Mouse (Mus musculus): ENCODE measurements around the gene Hcst. TPM values are rescaled to one million over a fixed set of nuclear protein-coding genes. Genes with fewer than 3 reads are reported as not detected.
A peak's percentile ranks its signal among the peaks of the same experiment; 100 is the strongest.

Hcst gene
- polyA plus RNA-seq (2015; fragmentation: Nextera tagmentation; extraction: Ambion mirVana), result not detected in 2 replicates

DNA sequence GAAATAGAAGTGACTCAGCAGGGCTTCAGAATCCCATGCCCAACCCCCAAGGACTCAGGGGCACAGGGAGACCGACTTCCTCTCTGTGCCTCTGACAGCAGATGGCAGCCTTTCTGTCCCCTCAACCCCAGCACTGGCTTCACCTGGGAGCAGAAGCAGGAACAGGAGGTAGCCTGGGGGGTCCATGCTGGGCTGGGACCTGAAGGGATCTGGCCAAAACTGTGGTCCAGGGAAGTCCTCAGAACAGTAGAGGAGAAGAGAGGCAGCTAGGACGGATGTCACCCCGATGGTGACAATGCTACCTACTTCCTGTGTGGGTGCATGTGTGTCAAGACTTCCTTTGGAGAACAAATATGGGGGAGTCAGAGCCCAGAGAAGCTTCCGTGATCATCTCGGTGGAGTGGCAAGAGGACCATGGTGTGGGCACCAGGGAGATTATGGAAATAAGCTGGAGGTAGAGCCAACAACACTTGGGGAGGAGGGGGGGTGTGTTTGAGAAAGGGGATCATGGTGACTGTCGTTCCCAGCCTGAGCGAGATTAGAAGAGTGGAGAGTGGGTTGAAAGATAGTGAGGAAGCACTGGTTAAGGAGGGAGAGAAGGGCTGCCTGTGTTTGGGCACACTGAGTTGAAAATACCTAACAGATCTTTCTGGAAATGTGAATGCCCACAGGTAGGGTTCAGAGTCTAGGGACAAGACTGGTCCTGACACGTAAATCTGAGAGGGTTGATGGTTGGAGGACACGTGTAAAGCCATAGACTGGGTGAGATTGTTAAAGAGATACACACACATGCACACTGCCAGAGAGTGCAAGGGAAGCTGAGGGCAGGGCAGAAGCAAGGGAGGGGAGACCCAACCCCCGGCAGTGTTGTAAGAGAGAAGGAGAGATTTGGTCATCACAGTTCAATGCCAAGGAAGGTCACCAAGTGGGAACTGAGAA is at the start of gene Hcst:
Gene Hcst, minus strand, starts transcription at position 294 of the 939 bp plus-strand sequence.
- WGBS, result 76% methylated on average over 10 of the region's 10 CpGs

DNA sequence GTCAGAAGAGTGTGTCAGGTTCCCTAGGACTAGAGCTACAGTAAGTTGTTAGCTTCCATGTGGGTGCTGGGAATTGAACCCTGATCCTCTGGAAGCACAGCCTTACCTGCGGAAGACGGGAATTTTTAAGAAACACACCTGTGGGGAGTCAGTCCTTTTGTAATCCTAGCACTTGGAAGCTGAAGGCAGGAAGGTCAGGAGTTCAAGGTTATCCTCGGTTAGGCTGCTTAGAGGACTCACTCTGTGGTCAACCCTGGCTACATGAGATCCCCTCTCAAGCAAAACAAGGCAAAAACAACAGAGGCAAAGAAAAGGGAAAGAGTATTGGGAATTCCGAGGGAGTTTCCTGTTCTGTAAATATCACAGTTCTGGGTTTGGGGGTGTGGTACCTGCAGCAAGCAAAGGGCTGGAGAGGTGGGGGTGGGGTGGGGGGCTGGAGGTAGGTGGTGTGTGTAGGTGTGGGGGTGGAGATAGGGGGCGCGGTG is 45.2 kb upstream of the Hcst start:
- ATAC-seq, result no peak
- Histone ChIP-seq H3K27ac (ENCODE audit: low read length) (no peak overlapping the region), H3K27me3 (ENCODE audit: control insufficient read depth, insufficient read depth, low read depth, low read length) (peaks cover 71% of the 10 kb centered on the region), H3K4me3 (ENCODE audit: low read depth, low read length) (no peak overlapping the region), H3K36me3 (ENCODE audit: control insufficient read depth, insufficient read depth, low read length) (no peaks in the 10 kb centered on the region), H3K4me2 (ENCODE audit: low read length) (no peak overlapping the region), H3K9ac (ENCODE audit: low read depth, low read length) (no peak overlapping the region), H3K4me1 (ENCODE audit: control insufficient read depth, insufficient read depth, low read length) (no peaks in the 10 kb centered on the region), H3K9me3 (replicated peaks; ENCODE audit: control insufficient read depth, low read length, poor library complexity, severe bottlenecking) (no peaks in the 10 kb centered on the region)
- 13% methylated on average over 6 of the region's 6 CpGs for WGBS

More for the DNA sequence above, at the start of gene Hcst:
- H3K4me3 ChIP-seq (ENCODE audit: low read depth, low read length), result no peak within 1 kb of the TSS
- H3K4me1 ChIP-seq (ENCODE audit: control insufficient read depth, insufficient read depth, low read length), result peaks cover 17% of the 10 kb centered on the region; the same call in 1 of the 2 replicates
- H3K27ac ChIP-seq (ENCODE audit: low read length), result no peak within 1 kb of the TSS
- ATAC-seq, result no peak
- H3K9me3 ChIP-seq (replicated peaks; ENCODE audit: control insufficient read depth, low read length, poor library complexity, severe bottlenecking), result peaks cover 5% of the 10 kb centered on the region; the same call in 1 of the 2 replicates
- no peak within 1 kb of the TSS for H3K4me2 ChIP-seq (ENCODE audit: low read length)
- H3K9ac ChIP-seq (ENCODE audit: low read depth, low read length), result no peak within 1 kb of the TSS
- no peaks in the 10 kb centered on the region for H3K36me3 ChIP-seq (ENCODE audit: control insufficient read depth, insufficient read depth, low read length)
- no peaks in the 10 kb centered on the region for H3K27me3 ChIP-seq (ENCODE audit: control insufficient read depth, insufficient read depth, low read depth, low read length)

DNA sequence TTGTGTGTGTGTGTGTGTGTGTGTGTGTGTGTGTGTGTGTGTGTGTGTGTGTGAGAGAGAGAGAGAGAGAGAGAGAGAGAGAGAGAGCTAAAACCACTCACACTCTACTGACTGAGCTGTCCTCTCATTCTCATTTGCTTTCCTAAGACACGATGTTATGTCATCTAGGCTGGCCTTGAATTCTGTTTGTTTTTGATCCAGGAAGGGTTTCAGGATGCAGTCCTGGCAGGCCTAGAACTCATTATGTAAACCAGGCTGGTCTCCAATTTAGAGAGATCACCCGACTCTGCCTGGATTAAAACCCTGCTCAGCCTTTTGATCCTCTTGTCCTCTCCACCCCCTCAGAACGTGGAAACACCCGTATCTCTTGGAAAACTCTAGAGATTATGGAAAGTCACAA is 44.3 kb upstream of the Hcst start:
- Histone ChIP-seq H3K27ac (ENCODE audit: low read length) (no peak overlapping the region), H3K4me1 (ENCODE audit: control insufficient read depth, insufficient read depth, low read length) (no peaks in the 10 kb centered on the region), H3K4me2 (ENCODE audit: low read length) (no peak overlapping the region), H3K27me3 (ENCODE audit: control insufficient read depth, insufficient read depth, low read depth, low read length) (peaks cover 77% of the 10 kb centered on the region), H3K36me3 (ENCODE audit: control insufficient read depth, insufficient read depth, low read length) (no peaks in the 10 kb centered on the region), H3K9ac (ENCODE audit: low read depth, low read length) (no peak overlapping the region), H3K9me3 (replicated peaks; ENCODE audit: control insufficient read depth, low read length, poor library complexity, severe bottlenecking) (no peaks in the 10 kb centered on the region), H3K4me3 (ENCODE audit: low read depth, low read length) (no peak overlapping the region)
- WGBS, result 10% methylated on average over 4 of the region's 4 CpGs
- ATAC-seq, result no peak

DNA sequence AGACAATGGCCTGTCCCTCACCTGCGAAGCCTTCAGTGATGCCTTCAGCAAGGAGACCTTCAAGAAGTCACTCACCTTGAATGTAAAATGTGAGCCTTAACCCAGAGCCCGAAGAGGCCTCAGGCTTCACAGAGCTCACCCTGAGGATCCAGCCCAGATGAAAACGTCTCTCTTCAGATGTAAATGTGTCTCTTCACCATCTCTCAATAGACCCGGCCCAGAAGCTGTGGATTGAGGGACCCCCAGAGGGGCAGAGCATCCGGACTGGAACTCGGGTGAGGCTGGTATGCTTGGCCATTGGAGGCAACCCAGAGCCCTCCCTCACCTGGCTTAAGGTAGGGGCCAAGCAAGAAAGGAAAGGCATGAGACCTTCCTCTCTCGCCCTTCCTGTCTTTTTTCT is 43.9 kb upstream of the Hcst start:
- Histone ChIP-seq H3K36me3 (ENCODE audit: control insufficient read depth, insufficient read depth, low read length) (no peaks in the 10 kb centered on the region), H3K9ac (ENCODE audit: low read depth, low read length) (no peak overlapping the region), H3K27ac (ENCODE audit: low read length) (no peak overlapping the region), H3K27me3 (ENCODE audit: control insufficient read depth, insufficient read depth, low read depth, low read length) (peaks cover 77% of the 10 kb centered on the region), H3K9me3 (replicated peaks; ENCODE audit: control insufficient read depth, low read length, poor library complexity, severe bottlenecking) (no peaks in the 10 kb centered on the region), H3K4me2 (ENCODE audit: low read length) (no peak overlapping the region), H3K4me3 (ENCODE audit: low read depth, low read length) (no peak overlapping the region), H3K4me1 (ENCODE audit: control insufficient read depth, insufficient read depth, low read length) (no peaks in the 10 kb centered on the region)
- 29% methylated on average over 7 of the region's 7 CpGs for WGBS
- no peak for ATAC-seq

DNA sequence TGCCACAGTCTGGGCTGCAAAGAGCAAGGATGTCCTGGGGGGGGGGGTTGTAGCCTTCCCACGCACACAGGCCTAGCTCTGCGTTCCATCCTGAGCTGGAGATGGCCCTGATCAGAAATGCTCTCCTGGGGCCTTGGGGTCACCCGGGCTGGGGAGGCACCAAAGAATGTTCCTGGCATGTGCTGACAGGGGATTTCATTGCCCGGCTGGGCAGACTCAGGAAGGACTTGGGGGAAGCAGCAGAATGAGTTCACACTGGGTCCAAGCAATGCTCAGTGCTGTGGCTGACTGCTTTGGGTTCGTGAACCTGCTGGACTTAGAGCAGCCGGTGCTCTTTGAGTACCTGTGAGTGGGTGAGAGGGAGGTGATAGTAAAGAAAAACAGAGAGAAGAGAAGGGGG is 39.8 kb upstream of the Hcst start:
- Histone ChIP-seq H3K4me2 (ENCODE audit: low read length) (no peak overlapping the region), H3K27me3 (ENCODE audit: control insufficient read depth, insufficient read depth, low read depth, low read length) (peaks cover 71% of the 10 kb centered on the region), H3K4me1 (ENCODE audit: control insufficient read depth, insufficient read depth, low read length) (peaks cover 19% of the 10 kb centered on the region), H3K4me3 (ENCODE audit: low read depth, low read length) (no peak overlapping the region), H3K9ac (ENCODE audit: low read depth, low read length) (no peak overlapping the region), H3K9me3 (replicated peaks; ENCODE audit: control insufficient read depth, low read length, poor library complexity, severe bottlenecking) (no peaks in the 10 kb centered on the region), H3K27ac (ENCODE audit: low read length) (no peak overlapping the region), H3K36me3 (ENCODE audit: control insufficient read depth, insufficient read depth, low read length) (no peaks in the 10 kb centered on the region)
- 36% methylated on average over 6 of the region's 6 CpGs for WGBS
- no peak for ATAC-seq

DNA sequence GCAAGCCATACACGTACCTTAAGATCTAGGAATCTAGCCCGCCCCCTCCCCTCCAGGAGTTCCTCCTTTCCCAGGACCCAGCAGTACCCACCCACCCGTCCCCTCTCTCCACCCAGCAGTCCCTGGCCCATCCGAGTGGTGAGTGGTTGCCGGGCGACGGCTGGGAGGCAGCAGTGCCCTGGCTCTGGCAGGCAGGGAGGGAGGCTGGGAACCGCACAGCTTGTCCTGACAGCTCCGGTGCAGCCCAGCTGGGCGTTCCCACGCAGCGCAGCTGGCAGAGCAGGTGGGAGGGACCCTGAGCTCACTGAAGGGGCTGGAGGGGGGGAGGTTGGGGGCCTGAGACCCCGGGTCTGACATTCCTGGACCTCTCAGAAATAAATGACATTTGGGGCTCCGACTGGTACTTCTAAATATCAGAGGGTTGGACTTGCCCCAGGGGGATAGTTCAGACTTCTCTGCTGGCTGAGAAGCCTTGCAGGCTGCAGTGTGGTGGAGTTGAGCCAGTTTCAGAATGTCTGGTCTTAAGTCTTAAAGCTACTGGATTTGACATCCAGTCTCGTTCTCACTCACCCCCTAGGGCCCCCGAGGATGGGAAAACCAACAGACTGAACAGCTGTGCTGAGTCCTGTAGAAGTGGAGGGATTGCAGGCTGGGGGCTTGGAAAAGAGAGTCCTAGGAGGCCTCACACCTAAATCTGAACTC is 38.1 kb upstream of the Hcst start, which contains the start of the genes Kirrel2 and Nphs1:
Gene Kirrel2, minus strand, starts transcription at position 62 of the 702 bp plus-strand sequence.
Gene Nphs1, plus strand, starts transcription at position 687 of the 702 bp plus-strand sequence.
- ATAC-seq, result peak; percentile 80
- Histone ChIP-seq H3K9me3 (replicated peaks; ENCODE audit: control insufficient read depth, low read length, poor library complexity, severe bottlenecking) (no peaks in the 10 kb centered on the region), H3K36me3 (ENCODE audit: control insufficient read depth, insufficient read depth, low read length) (no peaks in the 10 kb centered on the region), H3K27me3 (ENCODE audit: control insufficient read depth, insufficient read depth, low read depth, low read length) (peaks cover 71% of the 10 kb centered on the region), H3K27ac (ENCODE audit: low read length) (no peak within 1 kb of the TSS), H3K9ac (ENCODE audit: low read depth, low read length) (peak within 1 kb of the TSS; percentile 31; the same call in 1 of the 2 replicates), H3K4me2 (ENCODE audit: low read length) (peak within 1 kb of the TSS; percentile 59), H3K4me1 (ENCODE audit: control insufficient read depth, insufficient read depth, low read length) (peaks cover 27% of the 10 kb centered on the region), H3K4me3 (ENCODE audit: low read depth, low read length) (peak within 1 kb of the TSS; percentile 28)
- 2% methylated on average over 16 of the region's 16 CpGs for WGBS

DNA sequence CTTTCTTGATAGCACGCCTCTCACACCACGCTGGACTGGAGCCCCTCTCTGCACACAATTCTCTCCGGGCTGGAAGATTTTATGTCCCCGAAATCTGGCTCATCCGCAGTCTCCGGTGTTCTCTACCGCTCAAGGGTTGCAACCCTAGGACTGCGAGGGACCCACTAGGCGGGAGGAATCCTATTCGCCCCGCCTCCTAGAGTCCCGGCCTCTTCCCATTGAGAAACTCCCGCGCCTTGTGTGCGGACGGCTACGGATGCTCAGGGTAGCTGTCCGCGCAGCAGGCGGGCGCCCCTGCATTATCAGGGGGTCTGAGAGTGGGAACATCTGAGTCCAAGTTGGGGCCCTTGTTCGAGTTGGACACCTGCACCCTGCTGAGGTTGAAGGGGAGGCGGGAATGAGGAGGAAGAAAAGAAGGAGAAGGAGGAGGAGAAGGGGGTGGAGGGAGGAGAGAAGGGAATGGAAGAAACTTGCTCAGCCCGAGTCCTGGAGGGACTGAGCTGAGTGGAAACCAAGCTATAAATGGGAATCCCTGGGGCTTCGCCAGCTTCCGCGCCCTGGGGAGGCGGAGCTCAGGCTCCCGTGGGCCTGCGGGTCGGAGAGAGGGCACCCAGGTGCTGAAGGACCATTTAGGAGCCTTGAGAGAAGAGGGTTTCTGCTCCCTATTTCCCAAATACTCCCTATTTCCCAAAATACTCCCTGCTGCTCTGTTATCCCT is 37.4 kb upstream of the Hcst start:
- Histone ChIP-seq H3K27me3 (ENCODE audit: control insufficient read depth, insufficient read depth, low read depth, low read length) (peaks cover 70% of the 10 kb centered on the region), H3K36me3 (ENCODE audit: control insufficient read depth, insufficient read depth, low read length) (no peaks in the 10 kb centered on the region), H3K9ac (ENCODE audit: low read depth, low read length) (peak overlapping the region; percentile 31; the same call in 1 of the 2 replicates), H3K9me3 (replicated peaks; ENCODE audit: control insufficient read depth, low read length, poor library complexity, severe bottlenecking) (no peaks in the 10 kb centered on the region), H3K4me1 (ENCODE audit: control insufficient read depth, insufficient read depth, low read length) (peaks cover 27% of the 10 kb centered on the region), H3K4me3 (ENCODE audit: low read depth, low read length) (peak overlapping the region; percentile 28), H3K27ac (ENCODE audit: low read length) (no peak overlapping the region), H3K4me2 (ENCODE audit: low read length) (peak overlapping the region; percentile 59)
- under 1% methylated on average over 31 of the region's 31 CpGs for WGBS
- ATAC-seq, result 0 out of 2 replicates have a peak, but pooled peaks have one; percentile 18

DNA sequence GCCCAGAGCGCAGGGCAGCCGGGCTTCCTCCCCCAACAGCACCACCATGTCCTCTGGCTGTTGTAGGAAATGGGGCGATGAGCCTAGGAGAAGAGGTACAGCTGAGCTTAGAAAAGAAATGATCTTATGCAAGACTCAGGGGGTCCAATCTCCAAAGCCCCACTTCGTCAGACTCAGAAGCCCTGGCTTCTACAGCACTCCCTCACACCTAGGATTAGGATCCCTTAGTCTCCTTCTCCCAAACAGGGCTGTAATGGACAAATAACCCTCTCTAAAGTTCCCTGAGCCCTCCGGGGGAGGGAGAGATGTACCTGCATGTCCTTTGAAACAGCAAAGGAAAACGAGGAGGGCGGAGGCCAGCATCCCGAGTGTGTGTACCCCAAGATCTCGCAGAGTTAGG is 36.8 kb upstream of the Hcst start:
- peak overlapping the region; percentile 28; the same call in 1 of the 2 replicates for H3K4me3 ChIP-seq (ENCODE audit: low read depth, low read length)
- no peak overlapping the region for H3K27ac ChIP-seq (ENCODE audit: low read length)
- ATAC-seq, result no peak
- H3K27me3 ChIP-seq (ENCODE audit: control insufficient read depth, insufficient read depth, low read depth, low read length), result peaks cover 72% of the 10 kb centered on the region
- H3K9me3 ChIP-seq (replicated peaks; ENCODE audit: control insufficient read depth, low read length, poor library complexity, severe bottlenecking), result no peaks in the 10 kb centered on the region
- peaks cover 27% of the 10 kb centered on the region for H3K4me1 ChIP-seq (ENCODE audit: control insufficient read depth, insufficient read depth, low read length)
- 1% methylated on average over 9 of the region's 9 CpGs for WGBS
- no peaks in the 10 kb centered on the region for H3K36me3 ChIP-seq (ENCODE audit: control insufficient read depth, insufficient read depth, low read length)
- peak overlapping the region; percentile 59 for H3K4me2 ChIP-seq (ENCODE audit: low read length)
- peak overlapping the region; percentile 30; the same call in 1 of the 2 replicates for H3K9ac ChIP-seq (ENCODE audit: low read depth, low read length)
